Mouse (Mus musculus) CD4-positive, CD25-positive, alpha-beta regulatory T cell, adult 9 weeks (primary cell): ENCODE measurements around the gene Mvb12b. TPM values are rescaled to one million over a fixed set of nuclear protein-coding genes. Genes with fewer than 3 reads are reported as not detected.

ENCODE experiments used
- polyA plus RNA-seq: library from polyadenylated mRNA; unstranded; fragments of 100-300 nt; shearing (Covaris generic); gene quantifications from one replicate; pipeline ENCODE4 v1.2.1, GENCODE M21; 2017

The Mvb12b gene
- polyA plus RNA-seq, result 1.4 TPM

GRCm38 (mm10) chr2:33887328-33888099 is at the start of gene Mvb12b:
TSS of gene Mvb12b (minus strand) at chr2:33887946.

Other genes with a start within 250 kb of the Mvb12b start
- gene Lmx1b, start 247.4 kb downstream of the Mvb12b start, polyA plus RNA-seq, result not detected